Mouse (Mus musculus): ENCODE data around the gene Usp30.

DNA sequence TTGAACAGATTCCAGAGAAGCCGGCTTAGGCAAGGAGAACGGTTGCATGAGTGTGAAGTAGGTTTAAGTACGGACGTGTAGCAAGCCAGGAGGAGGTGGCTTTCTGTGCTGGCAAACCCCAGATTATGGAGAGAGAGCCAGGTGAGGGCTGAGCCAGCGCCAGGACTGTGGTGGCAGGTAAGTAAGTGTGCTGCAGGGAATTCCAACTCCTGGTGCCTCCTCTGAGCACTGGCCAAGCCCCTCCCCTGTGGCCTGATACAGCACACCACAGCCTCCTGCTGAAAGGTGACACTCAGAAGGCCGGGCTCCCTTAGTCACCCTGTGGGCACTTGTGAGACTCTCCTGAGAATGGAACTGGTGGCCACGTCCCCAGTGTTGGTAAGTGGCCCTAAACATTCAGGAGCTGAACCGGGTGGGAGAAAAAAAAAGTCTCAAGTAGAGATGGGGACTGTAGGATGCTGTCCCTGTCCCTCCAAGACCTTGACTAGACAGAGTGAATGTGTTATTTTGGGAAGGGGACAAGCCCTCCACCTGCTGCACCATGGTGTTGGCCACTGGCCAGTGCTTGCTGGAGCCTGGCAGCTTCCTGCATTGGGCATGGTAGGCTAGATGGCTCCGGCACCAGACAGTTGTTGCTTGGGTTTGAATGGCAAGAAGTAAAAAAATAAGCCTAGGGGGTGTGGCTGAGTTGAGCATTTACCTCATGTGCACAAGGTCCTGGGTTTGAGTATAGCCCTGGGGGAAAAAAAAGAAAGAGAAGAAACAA lies 90.1 kb downstream of the Usp30 start:
- TF ChIP-seq CTCF (IDR thresholded peaks at IDR 0.05; ENCODE audit: low read depth, low read length) (no peak), POLR2A (IDR thresholded peaks at IDR 0.05; ENCODE audit: borderline replicate concordance, low read depth, low read length) (no peak)

All from bone marrow macrophage, adult 2 months (primary cell).